In genomic region chr2:3474361-3474805, GRCm38 (mm10) we compare ENCODE assay signal across 8 mouse cellular contexts. TPM values are rescaled to one million over a fixed set of nuclear protein-coding genes. Genes with fewer than 3 reads are reported as not detected.
DNase-seq lines count a peak whose midpoint lies in the region; ATAC-seq lines count a peak whose summit lies in the region.

No protein-coding gene starts in this region.

- H3K36me3 ChIP-seq in hindbrain, embryonic 14.5 days (replicated peaks; ENCODE audit: control insufficient read depth, insufficient read depth), result 0 out of 2 replicates have a peak, but pooled peaks cover 6% of the 10 kb centered on the region

- peak overlapping the region; percentile 79 for H3K4me2 ChIP-seq in hindbrain, embryonic 14.5 days (replicated peaks)

- H3K9me3 ChIP-seq in hindbrain, embryonic 14.5 days (ENCODE audit: control insufficient read depth, low read length), result no peaks in the 10 kb centered on the region

- DNase-seq in T-cell, adult 2 months (ENCODE audit: low spot score), result peak; percentile 60
- DNase-seq in cerebellum, postnatal 10 days, result peak; percentile 73 to 75
- DNase-seq in frontal cortex, postnatal 14 days (ENCODE audit: low spot score in 2 of 2), result peak; percentile 38 to 58
- peak; percentile 79 for DNase-seq in hindbrain, embryonic 14.5 days (ENCODE audit: low spot score)
- peak; percentile 52 for DNase-seq in left cerebral cortex, adult 11 months (ENCODE audit: low spot score)
- DNase-seq in lung, postnatal 4 days, result peak; percentile 64 to 65
- DNase-seq in right cerebral cortex, postnatal 14 days, result peak; percentile 62
- peak; percentile 53 for DNase-seq in urinary bladder, postnatal 25 days (ENCODE audit: low spot score)

- ATAC-seq in hindbrain, embryonic 14.5 days (ENCODE audit: low FRiP score), result peak; percentile 74

- no peaks in the 10 kb centered on the region for H3K27me3 ChIP-seq in hindbrain, embryonic 14.5 days (ENCODE audit: control insufficient read depth, insufficient read depth, low read length)

- WGBS in hindbrain, embryonic 14.5 days, result under 1% methylated on average over 46 of the region's 46 CpGs

- peak overlapping the region; percentile 87 for H3K27ac ChIP-seq in hindbrain, embryonic 14.5 days

- H3K9ac ChIP-seq in hindbrain, embryonic 14.5 days, result peak overlapping the region; percentile 79

- H3K4me1 ChIP-seq in hindbrain, embryonic 14.5 days (replicated peaks; ENCODE audit: control insufficient read depth, insufficient read depth, low read length), result peaks cover 11% of the 10 kb centered on the region

- H3K4me3 ChIP-seq in hindbrain, embryonic 14.5 days (replicated peaks; ENCODE audit: low read length), result peak overlapping the region; percentile 88

RNA-seq across cellular contexts. Expression of gene Suv39h2, which starts 0.4 kb away (rescaled TPM):
- polyA plus RNA-seq in hindbrain, embryonic 14.5 days (2014; fragmentation: Nextera tagmentation; extraction: Ambion mirVana), result 10.0 and 11.1 TPM in 2 replicates

RNA-seq across cellular contexts. Expression of gene Gm45902, which starts 38.2 kb away (rescaled TPM):
- 7.5 and 8.8 TPM in 2 replicates for polyA plus RNA-seq in hindbrain, embryonic 14.5 days (2014; fragmentation: Nextera tagmentation; extraction: Ambion mirVana)

RNA-seq across cellular contexts. Expression of gene Hspa14, which starts 38.2 kb away (rescaled TPM):
- polyA plus RNA-seq in hindbrain, embryonic 14.5 days (2014; fragmentation: Nextera tagmentation; extraction: Ambion mirVana), result 66.4 and 67.7 TPM in 2 replicates

RNA-seq across cellular contexts. Expression of gene Cdnf, which starts 38.4 kb away (rescaled TPM):
- 0.10 and 0.24 TPM in 2 replicates for polyA plus RNA-seq in hindbrain, embryonic 14.5 days (2014; fragmentation: Nextera tagmentation; extraction: Ambion mirVana)

RNA-seq across cellular contexts. Expression of gene Dclre1c, which starts 50.5 kb away (rescaled TPM):
- polyA plus RNA-seq in hindbrain, embryonic 14.5 days (2014; fragmentation: Nextera tagmentation; extraction: Ambion mirVana), result 7.4 and 9.4 TPM in 2 replicates

Comparison
In these comparisons a context has a peak if more than half of its experiments do, and no peak if none do; other contexts are left out.
1. Peak in every context shown above with its lines: DNase-seq, ATAC-seq, H3K4me3 ChIP-seq and H3K27ac ChIP-seq.